Mouse (Mus musculus): ENCODE data around the gene Wdr27.
A peak's percentile ranks its signal among the peaks of the same experiment; 100 is the strongest.
"Not testable (repeated sequence)": the region's sequence is repeated elsewhere in the genome, so short reads cannot be mapped to it uniquely, and the experiment has no call there.

The Wdr27 gene

DNA sequence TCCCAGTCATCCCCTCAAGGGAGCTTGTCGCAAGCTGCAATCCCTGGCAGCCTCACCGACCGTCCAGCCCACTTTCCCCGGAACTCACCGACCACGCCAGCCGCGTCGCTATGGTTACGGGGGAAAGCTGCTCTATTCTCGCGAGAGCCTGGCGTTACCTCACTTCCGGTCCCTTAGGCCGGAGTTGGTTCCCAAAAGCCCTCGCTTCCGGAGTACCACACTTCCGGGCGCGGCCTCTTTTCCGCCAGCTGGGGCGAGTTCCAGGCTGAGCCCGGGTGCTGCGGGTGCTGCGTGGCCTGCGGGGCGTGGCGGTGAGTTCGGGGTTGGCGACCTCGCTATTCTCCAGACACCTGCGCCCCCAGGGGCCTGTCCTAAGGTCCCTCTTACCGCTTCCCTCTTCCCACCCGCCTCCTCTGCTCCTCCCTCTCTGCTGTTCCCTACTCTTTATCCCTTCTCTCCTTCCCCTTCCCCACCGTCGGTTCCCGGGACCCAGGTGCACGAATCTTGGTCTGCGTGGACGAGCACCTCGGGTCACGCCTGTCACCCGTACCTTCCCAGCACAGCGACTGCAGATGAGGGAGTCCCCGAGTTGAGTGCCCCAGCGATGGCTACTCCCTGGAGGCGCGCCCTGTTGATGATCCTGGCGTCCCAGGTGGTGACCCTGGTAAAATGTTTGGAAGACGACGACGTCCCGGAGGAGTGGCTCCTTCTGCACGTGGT, at the start of gene Wdr27, which contains the start of gene 1600012H06Rik:
Gene Wdr27 (minus strand): TSS at position 150 of the 720 bp plus-strand sequence.
Gene 1600012H06Rik (plus strand): TSS at position 176 of the 720 bp plus-strand sequence.
- peak; percentile 98 for DNase-seq

DNA sequence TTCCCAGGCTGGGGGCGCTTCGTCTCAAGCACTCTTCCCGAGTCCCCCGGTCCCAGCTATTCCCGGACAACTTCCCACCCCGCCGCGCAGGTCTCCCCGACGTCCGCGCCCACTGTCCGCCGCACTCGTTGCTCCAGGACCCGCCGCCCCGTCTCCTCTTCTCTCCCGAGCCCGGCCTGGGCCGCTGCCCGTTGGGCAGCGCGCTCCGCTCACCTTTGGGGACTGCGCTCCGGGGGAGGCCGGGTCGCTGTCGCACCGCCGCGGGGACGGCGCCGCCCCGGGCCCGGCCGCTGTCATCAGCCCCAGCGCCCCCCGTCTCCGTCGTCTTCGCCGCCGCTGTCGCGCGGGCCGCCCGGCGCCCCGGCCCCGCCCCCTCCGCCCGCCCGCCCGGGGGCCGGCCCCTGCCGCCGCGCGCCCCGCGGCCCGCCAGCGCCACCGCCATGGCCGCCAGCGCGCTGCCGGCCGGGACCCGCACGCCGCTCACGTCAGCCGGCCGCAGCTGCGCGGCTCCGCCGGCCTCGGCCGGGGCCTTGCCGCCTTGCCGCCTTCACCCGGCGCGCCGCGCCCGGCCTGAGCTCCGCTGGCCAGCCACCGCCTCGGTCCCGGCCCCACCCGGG, 49.7 kb upstream of the Wdr27 start:
- not testable (repeated sequence) for DNase-seq

DNA sequence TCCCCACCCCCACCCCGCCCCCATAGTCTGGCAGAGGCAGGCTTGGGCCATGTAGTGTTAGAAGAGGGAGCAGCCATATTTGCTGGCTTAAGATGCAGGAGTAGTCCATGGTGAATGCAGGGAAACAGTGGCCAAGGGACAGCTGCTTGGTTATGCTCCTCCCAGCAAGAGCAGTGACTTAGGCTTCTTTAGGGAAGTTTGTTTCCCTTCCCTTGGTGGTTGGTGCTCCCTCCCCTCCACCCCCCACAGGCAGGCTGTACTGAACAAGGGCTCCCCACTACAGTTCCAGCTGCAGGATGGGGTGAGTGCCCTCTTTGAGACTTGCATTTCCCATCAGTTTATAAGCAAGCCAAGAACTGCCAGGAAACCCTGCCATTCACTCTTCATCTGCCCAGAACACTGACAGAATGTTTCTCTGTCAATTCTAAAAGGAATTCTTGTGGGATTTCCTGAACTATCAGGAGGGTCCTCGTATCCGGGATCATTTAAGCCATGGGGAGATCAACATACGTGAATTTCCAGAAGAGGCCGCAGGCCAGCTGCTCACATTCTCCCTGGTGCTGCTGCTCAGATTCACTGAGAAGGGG, 47.3 kb upstream of the Wdr27 start:
- peak in 1 of 2 experiments; percentile 0 for DNase-seq

GRCm38 (mm10) chr17:14978362-14979038, 35.5 kb upstream of the Wdr27 start, which contains the start of the genes 9030025P20Rik and Gm3417:
TSS of gene 9030025P20Rik (plus strand) at chr17:14978468.
TSS of gene Gm3417 (minus strand) at chr17:14978790.
- DNase-seq = not testable (repeated sequence)

DNA sequence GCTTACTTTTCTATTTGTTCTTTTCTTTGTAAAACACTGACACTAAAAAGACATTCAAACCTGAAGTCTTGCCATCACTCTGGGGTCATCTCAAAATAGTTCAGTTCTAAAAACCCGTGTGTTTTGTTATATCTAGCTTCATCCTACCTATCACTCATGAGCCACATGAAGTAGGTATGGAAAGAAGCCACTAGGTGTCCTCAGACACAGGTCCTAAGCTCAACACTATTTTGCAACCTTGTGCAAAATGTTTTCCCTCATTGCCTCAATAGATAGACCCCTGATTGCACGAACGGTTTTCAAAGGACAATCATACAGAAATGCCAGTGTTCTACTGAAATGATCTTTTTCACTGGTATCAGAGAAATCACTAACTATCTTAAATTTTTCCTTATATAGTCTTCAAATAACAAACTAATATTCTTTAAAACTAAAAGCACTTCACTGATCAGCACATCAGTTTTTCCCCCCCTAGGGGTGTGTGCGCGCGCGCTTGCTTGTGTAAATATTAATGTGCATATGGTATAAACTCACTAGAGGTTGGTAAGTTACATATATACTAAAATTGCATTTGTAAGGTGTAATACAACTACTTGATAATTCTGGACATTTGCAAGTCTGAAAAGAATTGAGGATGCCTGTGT, 34.9 kb upstream of the Wdr27 start:
- DNase-seq = not testable (repeated sequence)

DNA sequence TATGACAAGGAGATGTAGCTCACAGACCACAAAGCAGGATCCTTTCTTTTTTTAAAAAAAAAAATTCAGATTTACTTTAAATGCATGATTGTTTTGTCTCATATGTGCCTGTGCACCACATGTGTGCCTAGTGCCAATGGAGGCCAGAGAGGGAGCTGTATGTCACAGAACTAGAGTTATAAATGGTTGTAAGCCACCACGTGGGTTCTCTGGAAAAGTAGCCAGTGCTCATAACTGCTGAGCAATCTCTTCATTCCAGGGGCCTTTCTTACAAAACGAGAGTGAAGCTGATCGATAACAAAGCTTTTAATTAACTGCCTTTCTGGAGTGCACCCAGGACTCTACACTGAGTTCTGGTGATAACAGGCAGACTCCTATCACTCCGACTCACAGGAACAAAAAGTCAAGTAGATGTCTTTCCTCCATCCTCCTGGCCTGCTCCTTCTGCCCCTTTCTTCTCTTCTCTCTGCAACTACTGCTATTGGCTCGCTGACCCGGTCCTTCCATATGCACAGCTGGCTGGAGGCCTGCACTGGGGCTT, 25.5 kb upstream of the Wdr27 start:
- DNase-seq = not testable (repeated sequence)

GRCm38 (mm10) chr17:14961557-14962154, 18.7 kb upstream of the Wdr27 start:
- not testable (repeated sequence) for DNase-seq

- peak; percentile 27 to 60 for DNase-seq
Observed at GRCm38 (mm10) chr17:14960951-14961556, 18.1 kb upstream of the Wdr27 start, which contains the start of gene Phf10. TSS of gene Phf10 (minus strand) at chr17:14961273.

- peak; percentile 31 to 33 for DNase-seq
Observed at GRCm38 (mm10) chr17:14960520-14960919, 17.6 kb upstream of the Wdr27 start.

- peak in 1 of 2 experiments; percentile 7 for DNase-seq
Observed at GRCm38 (mm10) chr17:14959979-14960378, 17.0 kb upstream of the Wdr27 start.

- no peak for DNase-seq
Observed at GRCm38 (mm10) chr17:14958686-14959327, 15.8 kb upstream of the Wdr27 start.

- DNase-seq = no peak
Observed at GRCm38 (mm10) chr17:14953452-14953851, 10.5 kb upstream of the Wdr27 start.

DNA sequence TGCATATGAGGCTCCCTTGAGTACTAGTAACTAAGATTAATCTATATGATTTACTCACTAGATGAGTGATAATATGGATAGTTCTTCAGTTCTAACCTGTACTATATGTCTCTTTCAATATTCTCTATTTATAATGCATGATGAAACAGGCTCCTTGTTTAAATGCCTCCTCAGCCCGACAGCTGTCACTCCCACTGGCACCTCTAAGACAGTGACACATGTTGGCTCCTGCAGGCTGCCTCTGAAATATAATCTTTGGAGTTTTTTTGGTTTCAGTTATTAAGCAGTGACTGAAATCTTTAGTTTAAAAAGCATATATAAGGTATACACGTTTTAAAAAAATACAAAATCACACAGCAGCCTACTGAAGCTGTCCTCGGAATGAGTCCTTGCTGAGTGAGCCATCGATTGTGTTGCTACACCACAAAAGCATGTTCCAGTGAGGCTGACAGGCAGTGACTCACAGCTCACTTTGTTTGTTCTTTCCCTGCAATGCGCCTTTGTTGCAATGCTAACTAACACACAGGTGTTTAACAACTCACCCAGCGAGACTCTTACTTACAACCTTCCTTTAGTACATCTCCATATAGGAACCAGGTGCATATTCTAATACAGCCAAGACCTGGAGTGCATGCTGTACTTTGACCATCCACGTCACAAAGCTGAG, 6.3 kb upstream of the Wdr27 start:
- DNase-seq = no peak

GRCm38 (mm10) chr17:14944551-14944950, 1.6 kb upstream of the Wdr27 start:
- no peak for DNase-seq

- no peak for DNase-seq
Observed at GRCm38 (mm10) chr17:14943729-14944059, 736 bp upstream of the Wdr27 start.

DNA sequence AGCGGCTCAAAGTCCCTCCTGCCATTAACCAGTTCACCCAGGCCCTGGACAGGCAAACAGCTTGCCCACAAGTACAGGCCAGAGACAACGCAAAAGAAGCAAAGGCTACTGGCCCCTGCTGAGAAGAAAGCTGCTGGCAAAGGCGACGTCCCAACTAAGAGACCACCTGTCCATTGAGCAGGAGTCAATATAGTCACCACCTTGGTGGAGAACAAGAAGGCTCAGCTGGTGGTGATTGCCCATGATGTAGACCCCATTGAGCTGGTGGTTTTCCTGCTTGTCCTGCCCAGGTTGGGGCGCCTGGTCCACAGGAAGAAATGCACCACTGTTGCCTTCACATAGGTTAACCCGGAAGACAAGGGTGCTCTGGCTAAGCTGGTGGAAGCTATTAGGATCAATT, 777 bp downstream of the Wdr27 start:
- peak; percentile 4 to 15 for DNase-seq

DNA sequence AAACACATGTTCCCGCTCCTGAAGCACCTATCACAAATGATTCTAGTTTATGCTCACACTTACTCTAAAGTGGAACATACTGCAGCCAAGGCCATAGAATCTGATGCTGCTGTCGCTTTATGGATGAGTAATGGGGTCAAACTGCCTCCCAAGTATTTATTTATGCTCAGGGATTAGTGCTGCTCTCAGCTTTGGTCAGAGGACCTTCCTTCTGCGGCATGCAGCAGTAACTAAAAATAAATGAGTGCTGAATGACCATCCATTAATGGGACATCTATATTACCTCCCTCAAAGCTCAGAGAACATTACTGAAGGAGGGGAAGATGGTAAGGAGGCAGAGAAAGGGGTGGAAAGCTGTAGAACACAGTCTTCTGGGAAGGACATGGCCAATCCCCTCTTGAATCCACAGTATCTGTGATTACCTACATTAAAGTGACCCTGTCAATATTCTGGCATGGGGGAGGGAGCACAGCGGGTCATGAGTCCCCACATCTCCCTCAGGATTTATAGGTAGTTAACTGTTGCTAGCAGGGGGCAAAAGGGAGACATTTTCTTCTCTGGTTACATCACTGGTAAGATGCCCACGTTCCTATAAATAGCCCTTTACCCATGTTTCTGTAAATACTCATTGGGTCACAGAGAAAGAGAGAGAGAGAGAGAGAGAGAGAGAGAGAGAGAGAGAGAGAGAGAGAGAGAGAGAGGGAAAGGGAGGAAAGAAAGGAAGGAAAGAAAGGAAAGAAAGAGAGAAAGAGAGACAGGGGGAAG, 6.9 kb downstream of the Wdr27 start:
- no peak for DNase-seq

DNA sequence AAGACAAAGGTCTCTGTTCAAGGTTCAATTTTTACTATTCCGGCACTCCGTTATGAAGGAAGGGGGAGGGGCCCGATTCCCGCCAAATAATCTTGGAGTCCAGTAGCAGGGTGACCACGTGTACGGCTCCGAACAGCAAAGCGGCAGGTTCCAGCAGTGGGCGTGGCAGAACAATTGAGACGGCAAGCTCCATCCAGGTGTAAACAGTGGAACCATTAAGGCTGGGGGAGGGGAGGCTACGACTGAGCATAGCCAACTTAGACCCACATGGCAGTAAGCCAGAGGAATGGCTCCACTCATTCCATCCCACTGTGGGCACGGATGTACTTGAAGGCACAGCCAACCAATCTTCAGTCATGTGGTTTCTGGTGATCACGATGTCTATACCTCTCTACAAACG, 7.7 kb downstream of the Wdr27 start:
- not testable (repeated sequence) for DNase-seq

DNA sequence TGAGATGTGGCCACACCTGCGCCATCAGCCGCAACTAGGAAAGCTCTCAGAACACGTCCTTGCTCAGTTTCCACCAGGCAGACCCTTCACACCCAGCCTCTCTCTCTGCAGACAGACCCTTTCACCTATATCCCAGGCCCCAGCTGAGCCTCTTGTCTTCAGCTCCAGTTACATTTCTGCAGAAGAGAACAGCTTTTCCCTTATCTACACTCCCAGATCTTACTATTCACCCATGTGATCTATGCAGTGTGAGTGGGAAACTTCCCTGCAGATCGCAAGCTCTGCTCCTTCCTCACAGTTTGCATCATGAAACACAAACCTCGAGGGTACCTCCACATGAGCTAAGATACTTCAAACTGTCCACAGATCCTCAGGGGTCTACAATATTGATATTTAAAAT, 11.5 kb downstream of the Wdr27 start:
- DNase-seq = no peak

DNA sequence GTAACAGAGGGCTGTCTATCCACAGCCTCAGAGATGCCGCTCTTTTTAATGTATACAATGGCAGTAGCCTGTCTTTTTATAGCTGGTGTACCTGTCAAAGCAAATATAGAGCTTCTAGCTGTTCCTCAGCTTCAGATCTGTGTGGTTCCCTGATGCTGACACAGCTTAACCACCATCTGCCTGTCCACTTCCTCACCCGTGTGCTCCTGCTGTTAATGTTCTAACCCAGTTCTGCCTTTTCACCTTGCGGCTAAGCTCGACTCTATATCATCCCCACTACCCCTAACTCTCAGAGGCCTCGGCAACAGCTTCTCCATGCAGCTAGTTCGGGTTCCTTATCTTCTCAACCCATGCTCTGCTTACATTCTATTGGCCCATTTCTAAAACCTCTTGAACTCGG, 12.3 kb downstream of the Wdr27 start:
- DNase-seq = no peak

Data from cerebellum, adult 18-20 months (tissue).